Mouse (Mus musculus): ENCODE data around the gene Fktn.
"Not testable (repeated sequence)": the region's sequence is repeated elsewhere in the genome, so short reads cannot be mapped to it uniquely, and the experiment has no call there.

The Fktn gene

DNA sequence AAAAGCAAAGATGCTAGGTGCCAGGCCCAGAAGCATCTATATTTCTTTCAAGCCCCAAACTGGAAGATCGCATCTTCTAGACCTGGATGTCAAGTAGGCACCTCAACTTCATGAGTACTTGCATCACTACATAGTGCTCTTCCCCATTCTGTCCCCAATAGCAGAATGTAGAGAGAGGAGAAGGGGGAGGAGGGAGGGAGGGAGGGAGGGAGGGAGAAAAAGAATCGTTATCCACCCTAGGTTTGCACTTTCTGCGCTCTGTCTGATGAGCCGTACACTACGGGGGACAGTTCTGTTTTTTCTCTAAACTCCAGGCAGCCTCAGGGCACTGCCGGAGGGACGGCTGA, at the start of gene Fktn:
Gene Fktn (plus strand): TSS at position 295 of the 347 bp plus-strand sequence.
- no peak for DNase-seq

DNA sequence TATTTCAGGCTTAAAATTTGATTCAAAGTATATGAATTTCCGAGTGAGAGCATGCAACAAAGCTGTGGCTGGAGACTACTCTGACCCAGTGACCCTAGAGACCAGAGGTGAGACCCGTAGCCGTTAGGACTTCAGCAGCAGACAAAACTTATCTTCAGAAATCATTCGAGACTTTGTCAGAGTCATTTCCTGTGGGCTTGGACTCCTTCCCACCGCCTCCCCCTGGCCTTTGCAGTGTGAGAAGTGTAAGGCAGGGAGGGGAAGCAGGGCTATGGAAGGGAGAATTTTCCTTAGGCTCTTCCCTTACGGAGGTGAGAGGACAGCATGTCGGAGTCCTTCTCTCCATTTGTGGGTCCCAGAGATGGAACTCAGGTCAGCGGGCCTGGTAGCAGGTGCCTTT, 31.7 kb upstream of the Fktn start:
- no peak for DNase-seq

DNA sequence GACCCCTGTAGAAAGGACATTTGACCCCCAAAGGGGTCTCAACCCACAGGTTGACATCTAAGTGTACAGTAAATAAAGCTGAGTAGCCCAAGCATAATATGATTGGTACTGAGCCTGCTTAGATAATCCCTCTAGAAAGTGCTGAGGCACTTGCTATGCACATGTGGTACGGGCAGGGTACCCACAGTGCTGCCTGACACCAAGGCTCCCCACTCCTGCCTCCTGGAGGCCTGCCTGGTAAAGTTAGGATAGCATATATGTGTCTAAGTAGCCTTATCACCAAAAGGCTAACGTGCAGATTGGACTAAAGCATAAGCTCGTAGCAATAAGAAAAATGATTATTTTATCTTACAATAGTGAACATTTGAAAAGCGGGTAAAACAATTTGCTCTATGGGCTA, 24.8 kb upstream of the Fktn start:
- DNase-seq = no peak

DNA sequence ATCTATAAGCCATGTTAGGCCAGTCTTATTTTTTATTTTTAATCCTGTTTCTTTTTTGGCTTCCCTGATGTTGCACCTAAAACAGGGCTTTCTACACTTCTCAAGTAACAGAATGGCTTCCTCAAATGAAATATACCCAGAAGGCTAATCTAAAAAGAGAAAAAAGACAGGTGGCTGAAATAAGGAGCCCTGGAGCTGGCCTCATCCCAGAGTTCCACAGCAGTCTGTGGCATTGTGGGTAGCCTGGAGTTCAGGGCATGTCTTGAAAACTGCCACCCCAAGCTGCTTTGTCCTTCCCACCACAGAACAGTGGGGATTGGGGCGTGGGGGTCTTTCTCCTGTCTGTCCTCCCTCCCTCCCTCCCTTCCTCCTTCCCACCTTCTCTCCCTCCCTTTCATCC, 22.4 kb upstream of the Fktn start:
- DNase-seq = no peak

DNA sequence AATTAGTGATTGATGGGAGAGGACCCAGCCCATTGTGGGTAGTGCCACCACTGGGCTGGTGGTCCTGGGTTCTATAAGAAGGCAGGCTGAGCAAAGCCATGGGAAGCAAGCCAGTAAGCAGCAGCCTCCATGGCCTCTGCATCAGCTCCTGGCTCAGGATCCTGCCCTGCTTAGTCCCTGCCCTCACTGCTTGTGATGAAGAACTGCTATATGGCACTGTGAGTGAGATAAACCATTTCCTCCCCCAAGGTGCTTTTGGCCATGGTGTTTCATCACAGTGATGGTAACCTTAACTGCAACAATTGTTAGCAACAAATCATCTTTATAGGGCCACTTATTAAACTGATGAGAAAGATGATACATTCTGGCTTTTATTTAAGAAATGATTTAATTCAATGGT, 4.6 kb upstream of the Fktn start:
- DNase-seq = not testable (repeated sequence)

DNA sequence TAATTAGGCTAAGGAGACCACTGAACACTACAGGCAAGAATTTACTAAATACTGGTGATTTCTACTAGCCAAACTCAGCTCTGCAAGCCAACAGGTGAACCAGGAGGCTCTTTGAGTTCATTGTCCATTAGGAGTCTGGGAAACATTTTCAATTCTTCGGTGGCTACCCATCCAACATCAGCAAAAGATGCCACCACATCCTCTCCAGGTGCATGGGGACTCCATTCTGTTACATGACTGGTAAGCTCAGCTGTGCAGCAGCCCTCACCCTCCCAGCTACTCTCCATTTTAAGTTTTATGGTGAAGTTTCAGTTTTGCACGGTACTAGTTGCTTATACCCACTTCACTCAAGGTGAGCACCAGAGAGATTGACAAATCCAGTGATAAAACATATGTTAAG, 3.8 kb upstream of the Fktn start:
- no peak for DNase-seq

DNA sequence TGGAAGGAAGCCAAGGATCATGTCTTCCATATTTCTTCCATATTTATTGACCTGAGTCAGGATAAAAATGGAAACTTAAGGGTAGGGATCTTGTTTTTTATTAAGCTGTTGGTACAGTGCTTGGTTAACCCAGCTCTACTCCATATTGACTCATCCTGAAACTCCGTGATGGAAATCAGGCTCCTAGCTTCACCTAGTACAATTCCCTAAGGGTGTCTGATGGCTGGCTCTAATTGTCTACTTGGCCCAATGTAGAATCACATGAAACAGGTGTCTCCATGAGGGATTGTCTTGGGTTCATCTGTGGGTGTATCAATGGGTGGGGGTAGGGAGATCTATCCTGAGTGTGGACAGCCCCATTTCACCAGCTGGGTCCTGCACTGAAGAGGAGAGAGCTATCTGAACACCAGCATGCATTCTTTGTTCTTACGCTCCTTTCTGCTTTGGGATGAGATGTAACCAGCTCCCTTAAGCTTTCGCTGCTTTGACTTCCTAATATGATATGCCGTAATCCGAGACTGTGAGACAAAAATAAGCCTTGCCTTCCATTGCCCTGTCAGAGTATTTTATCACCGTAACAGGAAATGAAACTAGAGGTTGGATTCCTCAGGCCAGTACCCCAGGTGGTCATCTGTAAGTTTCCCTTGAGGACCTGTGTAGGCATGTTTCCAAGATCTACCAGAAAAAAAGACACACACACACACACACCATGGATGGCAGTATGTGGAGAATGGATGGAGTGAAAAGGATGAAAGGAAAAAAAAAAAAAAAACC, 3.1 kb upstream of the Fktn start:
- no peak for DNase-seq

DNA sequence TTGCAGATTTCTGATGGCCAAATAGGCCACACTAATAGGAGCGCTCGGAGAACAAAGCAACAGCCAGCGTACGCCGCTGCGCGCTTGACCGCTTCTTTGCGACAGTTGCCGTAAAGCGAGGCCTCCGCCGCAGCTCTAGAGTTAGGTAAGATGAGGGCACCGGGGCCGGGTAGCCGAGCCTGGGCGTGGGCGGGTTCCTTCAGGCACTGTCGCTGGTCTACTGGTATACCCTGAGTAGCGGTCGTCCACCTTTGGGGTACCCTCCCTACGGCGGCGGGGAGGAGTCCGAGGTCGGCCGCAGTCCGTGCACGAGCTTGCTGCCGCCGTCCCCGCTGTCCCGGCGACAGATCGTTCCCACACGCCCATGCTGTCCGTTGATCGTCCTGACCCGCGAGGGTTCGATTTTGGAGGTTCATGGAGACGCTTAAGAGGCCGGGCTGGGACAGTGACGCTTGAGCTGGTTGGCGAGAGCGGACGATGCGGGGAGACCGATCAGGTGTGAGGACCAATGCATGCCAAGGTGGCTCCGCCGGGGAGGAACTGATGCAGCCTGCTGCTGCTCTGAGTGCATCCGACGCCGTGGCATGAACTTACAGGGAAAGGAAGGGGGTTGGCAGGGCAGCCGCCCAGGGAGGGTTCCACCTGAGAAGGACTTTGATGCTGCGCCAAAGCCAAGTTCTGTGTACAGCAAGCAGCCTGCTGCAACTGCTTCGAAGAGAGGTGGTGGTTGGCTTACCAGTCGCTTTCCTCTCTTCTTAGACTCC, 435 bp downstream of the Fktn start:
- DNase-seq = peak; percentile 82

DNA sequence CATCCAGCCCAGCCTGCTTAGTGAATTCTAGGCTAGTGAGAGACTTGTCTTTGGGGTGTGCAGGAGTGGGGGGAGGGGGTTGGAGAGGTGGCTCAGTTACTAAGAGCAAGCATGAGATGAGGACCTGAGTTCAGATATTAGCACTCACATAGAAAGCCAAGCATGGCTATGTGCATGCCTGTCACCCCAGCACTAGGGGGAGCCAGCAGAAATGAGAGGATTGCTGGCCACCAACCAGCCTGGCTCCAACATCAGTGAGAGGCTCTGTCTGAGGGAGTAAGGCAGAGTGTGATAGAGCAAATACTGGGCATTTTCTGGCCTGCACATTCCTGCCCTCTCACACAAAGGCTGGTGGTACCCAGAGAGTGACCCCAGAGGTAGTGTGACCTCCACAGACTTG, 2.2 kb downstream of the Fktn start:
- DNase-seq = peak; percentile 14 to 15

DNA sequence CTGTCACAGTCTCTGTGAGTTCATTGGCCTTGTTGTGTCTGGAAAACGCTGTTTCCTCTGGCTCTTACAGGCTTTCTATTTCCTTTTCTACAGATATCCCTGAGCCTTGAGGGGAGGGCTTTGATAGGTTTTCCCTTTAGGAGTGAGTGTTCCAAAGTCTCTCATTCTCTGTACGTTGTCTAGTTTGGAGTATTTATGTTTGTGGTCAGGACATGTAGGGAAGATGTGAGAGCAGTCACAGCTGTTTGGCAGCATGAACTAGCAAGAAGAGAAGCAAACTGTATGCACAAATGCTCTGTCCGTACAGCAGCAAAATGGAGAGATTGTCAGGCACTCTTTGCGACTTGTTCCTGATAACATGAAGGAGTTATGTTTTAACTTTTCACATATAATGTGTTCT, 3.7 kb downstream of the Fktn start:
- no peak for DNase-seq

DNA sequence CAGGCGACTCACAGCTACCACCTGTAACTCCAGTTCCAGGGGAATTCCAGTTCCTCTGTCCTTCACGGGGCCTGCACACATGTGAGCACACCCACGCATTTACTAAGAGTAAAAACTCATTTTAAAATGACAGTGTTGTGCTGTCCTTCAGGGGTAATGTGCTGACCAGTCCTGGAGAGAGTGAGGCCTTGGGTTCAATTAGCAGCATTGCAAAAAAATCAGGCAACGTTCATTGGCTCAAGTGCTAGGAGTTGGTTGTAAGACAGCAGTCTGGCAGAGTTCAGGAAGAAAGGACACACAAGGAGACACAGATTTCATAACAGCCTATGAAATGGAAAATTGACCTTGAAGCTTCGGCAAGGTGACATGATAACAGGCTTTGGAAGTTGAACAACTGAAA, 4.5 kb downstream of the Fktn start:
- no peak for DNase-seq

DNA sequence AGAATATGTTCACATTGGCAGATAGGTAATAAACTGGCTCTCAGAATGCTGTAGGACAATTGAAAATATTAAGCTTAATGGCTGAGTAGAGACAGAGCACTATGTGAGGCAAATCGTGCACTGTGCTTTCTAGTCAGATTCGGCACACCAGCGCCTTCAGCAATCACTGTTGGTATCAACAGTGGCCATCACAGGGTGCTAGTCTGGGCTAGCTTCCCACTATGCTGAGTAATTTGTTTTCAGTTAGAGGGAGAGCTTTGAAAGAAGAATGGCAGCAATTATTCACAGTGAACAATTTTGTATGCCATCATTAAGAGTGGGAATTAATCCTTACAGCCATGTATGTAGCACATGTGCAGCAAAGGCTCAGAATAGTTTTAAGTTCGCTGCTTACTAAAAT, 8.7 kb downstream of the Fktn start:
- no peak for DNase-seq

DNA sequence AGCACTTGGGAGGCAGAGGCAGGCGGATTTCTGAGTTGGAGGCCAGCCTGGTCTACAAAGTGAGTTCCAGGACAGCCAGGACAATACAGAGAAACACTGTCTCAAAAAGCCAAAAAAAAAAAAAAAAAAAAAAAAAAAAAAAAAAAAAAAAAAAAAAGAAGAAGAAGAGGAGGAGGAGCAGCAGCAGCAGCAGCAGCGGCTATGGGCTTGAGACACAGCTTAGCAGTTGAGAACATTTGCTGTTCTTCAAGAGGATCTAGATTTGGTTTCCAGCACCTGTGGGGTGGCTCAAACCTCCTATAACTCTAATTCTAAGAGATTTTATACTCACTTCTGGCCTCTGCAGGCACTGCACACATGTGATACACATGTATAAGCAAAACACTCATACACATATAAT, 12.3 kb downstream of the Fktn start:
- not testable (repeated sequence) for DNase-seq

DNA sequence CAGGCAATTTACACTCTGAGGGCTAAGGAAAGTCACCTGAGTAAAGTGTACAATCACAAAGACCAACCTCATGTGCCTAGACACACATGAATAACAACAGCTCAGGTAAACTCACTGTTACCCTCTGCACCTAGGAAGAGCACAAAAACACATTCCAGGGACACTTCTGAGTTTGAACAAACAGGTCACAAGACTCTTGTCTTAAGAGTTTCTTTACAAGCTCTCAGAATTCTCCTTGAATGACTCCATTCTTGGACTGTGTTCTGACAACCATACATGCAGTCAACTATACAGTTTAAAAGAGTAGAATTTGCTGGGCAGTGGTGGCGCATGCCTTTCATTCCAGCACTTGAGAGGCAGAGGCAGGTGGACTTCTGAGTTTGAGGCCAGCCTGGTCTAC, 14.3 kb downstream of the Fktn start:
- DNase-seq = no peak

DNA sequence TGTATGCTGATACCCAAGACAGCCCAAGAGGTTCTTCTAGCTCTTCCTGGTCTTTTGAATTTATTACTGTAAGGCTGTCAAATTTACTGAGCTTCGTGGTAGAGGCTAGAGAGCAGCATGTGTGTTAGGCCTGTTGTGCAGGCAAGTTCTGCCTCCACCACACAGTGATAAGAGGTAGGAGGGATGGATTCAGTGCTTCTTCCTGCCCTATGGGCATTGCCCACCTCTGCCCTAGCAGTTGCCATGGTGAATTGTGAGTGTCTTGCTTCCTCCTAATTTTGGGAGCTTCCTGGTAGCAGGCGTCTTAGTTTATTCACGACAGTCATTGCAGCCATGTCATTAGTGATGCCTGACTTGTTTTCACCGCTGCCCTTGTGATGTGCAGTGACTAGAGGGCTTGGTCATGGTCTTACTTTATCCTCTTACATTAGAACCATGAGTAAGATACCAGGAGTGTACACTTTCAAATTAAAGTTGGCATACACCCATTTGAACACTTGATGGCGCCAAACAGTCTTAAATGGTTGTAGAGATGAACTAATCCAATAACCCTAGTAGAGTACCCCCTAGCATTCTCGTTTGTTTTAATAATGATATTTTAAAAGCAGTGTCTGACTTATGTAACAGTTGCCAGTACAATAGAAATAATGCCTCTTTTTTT, 25.3 kb downstream of the Fktn start:
- DNase-seq = no peak

DNA sequence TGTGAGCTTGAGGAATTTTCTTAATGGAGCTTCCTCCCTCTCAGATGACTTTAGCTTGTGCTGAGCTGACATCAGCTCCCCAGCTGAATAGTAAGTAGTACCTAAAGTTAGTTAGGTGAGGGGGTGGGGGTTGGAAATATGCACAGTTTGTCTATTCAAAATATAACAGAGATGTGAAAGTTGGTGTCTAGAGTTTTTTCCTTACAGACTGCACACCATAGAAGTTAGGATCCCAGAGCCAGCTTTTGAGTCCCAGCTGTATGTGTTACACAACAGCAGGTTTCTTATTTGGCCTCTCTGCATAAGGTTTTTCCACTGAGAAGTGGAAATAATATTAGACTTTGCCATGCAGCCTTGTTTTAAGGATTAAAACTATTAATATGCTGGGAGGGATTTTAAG, 36.0 kb downstream of the Fktn start:
- no peak for DNase-seq

DNA sequence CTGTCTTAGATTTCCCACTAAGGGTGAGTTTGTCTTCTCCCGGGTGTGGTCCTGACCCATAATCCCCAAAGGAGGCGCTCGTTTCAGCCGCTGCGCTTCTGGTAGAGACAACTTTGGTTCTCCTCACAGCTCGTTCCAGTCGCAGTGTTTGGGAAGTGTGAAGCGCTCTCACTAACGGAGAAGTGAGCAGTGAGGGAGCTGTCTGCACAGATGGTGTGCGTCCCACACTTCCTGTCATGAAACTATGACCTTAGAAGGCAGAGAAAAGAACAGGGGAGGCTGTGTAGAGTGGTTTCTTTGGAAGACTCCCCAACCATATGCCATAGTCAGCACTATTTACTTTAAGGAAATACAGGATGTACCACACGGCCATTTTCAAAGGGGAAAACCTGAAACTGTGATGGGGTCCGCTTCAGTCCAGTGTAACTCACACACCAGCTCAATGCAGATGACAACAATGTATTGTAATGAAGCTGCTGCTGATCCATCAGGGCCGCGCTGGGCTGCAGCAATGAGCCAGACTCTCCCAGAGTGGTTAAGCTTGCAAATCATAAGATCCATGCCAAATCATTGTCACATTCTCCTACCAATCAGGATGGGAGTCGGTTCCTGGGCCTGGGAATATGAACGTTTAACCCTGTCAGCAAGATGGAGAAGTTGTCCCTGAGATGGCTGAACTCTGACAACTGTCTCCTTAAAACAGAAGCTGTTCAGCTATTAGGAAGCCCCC, 36.8 kb downstream of the Fktn start:
- no peak for DNase-seq

DNA sequence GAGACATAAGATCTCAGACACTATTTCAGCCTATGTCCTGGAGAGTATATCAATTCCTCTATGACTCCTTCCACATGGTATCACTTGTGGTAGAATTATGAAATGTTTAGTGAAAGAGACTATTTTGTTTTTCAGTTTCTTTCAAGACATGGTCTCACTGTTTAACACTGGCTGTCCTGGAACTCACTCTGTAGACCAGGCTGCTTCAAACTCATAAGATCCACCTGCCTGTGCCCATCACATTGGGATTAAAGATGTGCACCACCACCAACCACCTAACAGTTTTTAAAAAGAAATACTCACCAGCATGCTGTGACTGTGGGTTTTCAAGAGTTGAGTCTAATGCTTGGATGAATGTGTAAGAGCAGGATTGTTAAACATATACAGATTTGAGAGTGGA, 43.2 kb downstream of the Fktn start:
- no peak for DNase-seq

DNA sequence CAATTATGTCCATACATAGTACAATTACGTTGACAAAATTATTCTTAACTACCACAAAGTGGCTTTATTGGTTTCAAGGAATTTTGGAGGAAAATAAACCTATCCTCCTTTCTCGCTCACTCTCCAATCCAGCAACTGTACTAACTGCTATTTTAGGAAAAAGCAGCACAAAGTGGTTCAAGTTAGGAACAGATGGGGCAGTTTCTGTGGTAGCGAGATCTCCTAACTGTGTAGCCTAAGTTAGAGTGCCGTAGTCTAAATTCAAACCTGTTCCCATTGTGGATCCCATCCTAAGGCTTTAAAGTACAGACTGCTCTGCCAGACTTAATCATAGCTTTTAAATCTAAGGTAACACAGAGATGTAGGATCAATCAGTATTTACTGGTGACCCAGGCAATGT, 45.0 kb downstream of the Fktn start:
- DNase-seq = no peak

DNA sequence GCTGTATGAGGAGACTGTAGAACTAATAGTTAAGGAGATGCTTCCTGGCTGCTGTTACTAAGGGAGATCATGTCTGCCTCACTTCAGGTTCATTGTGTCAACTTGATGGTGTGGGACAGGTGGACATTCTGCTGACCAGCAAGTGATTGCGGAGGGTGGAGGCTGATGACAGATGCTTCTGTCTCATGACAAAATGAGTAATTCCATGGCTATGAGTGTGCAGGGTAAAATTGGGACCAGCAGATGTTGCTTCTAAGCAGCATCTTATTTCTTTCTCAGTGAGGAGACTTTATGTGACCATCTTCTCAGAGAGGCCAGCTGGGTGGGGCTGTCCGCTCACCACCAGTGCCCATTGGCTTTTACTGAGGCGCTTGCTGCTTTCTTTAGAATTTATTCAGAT, 45.9 kb downstream of the Fktn start:
- DNase-seq = no peak

DNA sequence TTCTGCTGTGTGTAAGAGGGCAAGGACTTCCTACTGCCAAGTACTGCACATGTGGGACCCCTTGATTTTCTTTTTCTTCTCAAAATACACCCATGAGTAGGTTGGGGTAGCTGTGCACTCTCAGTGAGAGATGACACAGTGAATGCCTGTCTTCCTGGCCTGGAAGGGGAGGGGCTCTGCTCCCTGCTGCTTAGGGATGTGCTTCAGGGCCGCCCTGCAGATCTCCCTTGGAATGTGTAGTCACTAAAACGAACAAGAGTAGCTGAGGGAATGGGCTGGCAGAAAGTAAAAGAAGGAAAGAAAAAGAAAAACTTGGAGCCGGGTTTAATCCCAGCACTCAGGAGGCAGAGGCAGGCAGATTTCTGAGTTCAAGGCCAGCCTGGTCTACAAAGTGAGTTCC, 48.7 kb downstream of the Fktn start:
- no peak for DNase-seq

DNA sequence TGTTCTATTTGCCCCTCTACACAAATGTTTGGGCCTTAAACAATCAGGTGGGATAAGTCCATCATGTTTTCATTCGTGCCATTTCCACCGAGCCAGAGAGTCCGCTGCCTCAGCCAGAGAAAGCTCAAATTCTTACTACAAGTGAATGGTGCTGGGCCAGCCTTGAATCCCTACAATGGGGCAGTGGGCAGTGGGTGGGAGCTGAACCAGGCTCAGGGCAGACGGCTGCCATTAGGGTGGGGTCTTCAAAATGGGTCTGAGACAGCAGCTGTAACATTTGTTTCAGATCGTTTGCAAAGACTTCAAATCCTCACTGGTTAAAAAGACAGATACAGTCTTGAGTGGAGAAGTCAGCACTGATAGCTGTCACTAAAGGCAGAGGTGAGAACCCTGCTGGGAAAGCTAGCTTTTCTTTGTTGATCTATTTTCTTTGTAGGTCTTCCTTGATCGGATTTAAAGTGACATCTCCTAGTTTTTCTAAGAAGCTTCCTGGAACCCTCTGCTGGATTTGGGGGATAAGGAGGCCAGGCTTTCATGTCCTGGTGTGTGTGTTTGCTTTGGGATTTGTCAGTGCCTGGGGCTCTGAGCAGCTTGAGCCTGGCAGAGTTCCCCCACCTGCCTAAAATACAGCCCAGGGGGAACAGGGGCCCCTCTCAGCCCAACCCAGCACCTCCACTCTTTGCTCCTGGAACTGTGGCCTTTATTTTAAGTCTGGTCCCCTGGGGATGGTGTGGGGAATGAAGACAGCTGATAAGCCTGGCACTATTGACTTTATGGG, 57.3 kb downstream of the Fktn start:
- no peak for DNase-seq

DNA sequence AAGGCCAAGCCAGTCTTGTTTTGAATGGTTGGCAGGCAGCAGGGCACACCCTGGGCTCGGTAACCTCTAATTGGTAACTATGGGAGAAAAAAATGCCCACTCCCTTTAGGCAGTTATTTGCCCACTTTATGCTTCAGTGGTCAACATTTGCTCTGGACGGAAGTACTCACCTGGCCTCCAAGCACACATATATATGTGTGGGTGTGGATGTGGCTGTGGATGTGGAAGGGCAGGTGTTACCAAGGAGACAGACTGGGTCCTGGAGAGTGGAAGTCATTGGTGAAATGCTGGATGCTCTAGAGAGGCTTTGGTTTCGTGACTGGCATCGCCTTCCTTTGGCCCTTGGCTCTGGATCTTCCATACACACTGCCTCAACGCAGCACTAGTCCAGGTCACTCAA, 58.2 kb downstream of the Fktn start:
- DNase-seq = no peak

Measured in thymus, postnatal 36 days (tissue).